In genomic region chr6:21214673-21215490, GRCm38 (mm10) we compare ENCODE assay signal across 8 mouse cellular contexts. TPM values are rescaled to one million over a fixed set of nuclear protein-coding genes. Genes with fewer than 3 reads are reported as not detected.
DNase-seq lines count a peak whose midpoint lies in the region; ATAC-seq lines count a peak whose summit lies in the region.

No protein-coding gene starts in this region.

- H3K9me3 ChIP-seq in embryonic facial prominence, embryonic 11.5 days (replicated peaks; ENCODE audit: control insufficient read depth, low read length): no peaks in the 10 kb centered on the region
- H3K9me3 ChIP-seq in heart, embryonic 12.5 days (replicated peaks): no peaks in the 10 kb centered on the region
- no peaks in the 10 kb centered on the region for H3K9me3 ChIP-seq in liver, embryonic 13.5 days (replicated peaks)

- no peaks in the 10 kb centered on the region; the same call in 1 of the 2 replicates for H3K27me3 ChIP-seq in embryonic facial prominence, embryonic 11.5 days (ENCODE audit: control insufficient read depth, insufficient read depth, low read length)
- peaks cover 14% of the 10 kb centered on the region for H3K27me3 ChIP-seq in heart, embryonic 12.5 days (replicated peaks)
- H3K27me3 ChIP-seq in liver, embryonic 13.5 days: peaks cover 34% of the 10 kb centered on the region

- under 1% methylated on average over 56 of the region's 83 CpGs for WGBS in embryonic facial prominence, embryonic 11.5 days
- under 1% methylated on average over 72 of the region's 83 CpGs for WGBS in heart, embryonic 12.5 days
- WGBS in liver, embryonic 13.5 days (ENCODE audit: insufficient replicate concordance): 1% methylated on average over 82 of the region's 83 CpGs

- ATAC-seq in embryonic facial prominence, embryonic 11.5 days (replicated peaks; ENCODE audit: insufficient number of reproducible peaks, low FRiP score, low TSS enrichment, low read depth): peak; percentile 68
- ATAC-seq in heart, embryonic 12.5 days (ENCODE audit: insufficient number of reproducible peaks, low FRiP score): peak; percentile 66
- ATAC-seq in liver, embryonic 13.5 days (ENCODE audit: low read depth): no peak

- H3K4me3 ChIP-seq in embryonic facial prominence, embryonic 11.5 days (ENCODE audit: low read depth, low read length): peak overlapping the region; percentile 69
- H3K4me3 ChIP-seq in heart, embryonic 12.5 days: peak overlapping the region; percentile 74
- peak overlapping the region; percentile 51 for H3K4me3 ChIP-seq in liver, embryonic 13.5 days (replicated peaks)

- no peaks in the 10 kb centered on the region for H3K4me1 ChIP-seq in embryonic facial prominence, embryonic 11.5 days (ENCODE audit: control insufficient read depth, insufficient read depth, low read length)
- H3K4me1 ChIP-seq in heart, embryonic 12.5 days (replicated peaks): no peaks in the 10 kb centered on the region
- H3K4me1 ChIP-seq in liver, embryonic 13.5 days (replicated peaks): no peaks in the 10 kb centered on the region; the same call in 1 of the 2 replicates

- DNase-seq in thymus, postnatal 4 days: peak; percentile 13
- DNase-seq in thymus, postnatal 10 days (ENCODE audit: low spot score in 2 of 2): no peak
- peak; percentile 59 for DNase-seq in embryonic facial prominence, embryonic 11.5 days (ENCODE audit: low spot score)
- DNase-seq in kidney, postnatal 25 days: peak; percentile 5 to 46
- no peak for DNase-seq in liver, embryonic 13.5 days
- DNase-seq in right cerebral cortex, adult 18-20 months: peak; percentile 82
- no peak for DNase-seq in T-cell, adult 2 months (ENCODE audit: low spot score)

- H3K9ac ChIP-seq in embryonic facial prominence, embryonic 11.5 days (replicated peaks; ENCODE audit: low read length): peak overlapping the region; percentile 65
- H3K9ac ChIP-seq in heart, embryonic 12.5 days: peak overlapping the region; percentile 72
- no peak overlapping the region for H3K9ac ChIP-seq in liver, embryonic 13.5 days

- H3K27ac ChIP-seq in embryonic facial prominence, embryonic 11.5 days (replicated peaks; ENCODE audit: low read depth, low read length): no peak overlapping the region
- H3K27ac ChIP-seq in heart, embryonic 12.5 days (ENCODE audit: poor library complexity, severe bottlenecking): no peak overlapping the region
- H3K27ac ChIP-seq in liver, embryonic 13.5 days: no peak overlapping the region

- peak overlapping the region; percentile 98 for H3K4me2 ChIP-seq in embryonic facial prominence, embryonic 11.5 days (ENCODE audit: low read depth, low read length)
- peak overlapping the region; percentile 97 for H3K4me2 ChIP-seq in heart, embryonic 12.5 days
- H3K4me2 ChIP-seq in liver, embryonic 13.5 days: peak overlapping the region; percentile 68

- H3K36me3 ChIP-seq in embryonic facial prominence, embryonic 11.5 days (replicated peaks; ENCODE audit: control insufficient read depth, insufficient read depth, low read depth, low read length): no peaks in the 10 kb centered on the region
- H3K36me3 ChIP-seq in heart, embryonic 12.5 days: no peaks in the 10 kb centered on the region
- no peaks in the 10 kb centered on the region for H3K36me3 ChIP-seq in liver, embryonic 13.5 days

RNA-seq across cellular contexts. Expression of gene Kcnd2, which starts 0.4 kb away (rescaled TPM):
- 0.70 and 0.83 TPM in 2 replicates for polyA plus RNA-seq in embryonic facial prominence, embryonic 11.5 days (2014; fragmentation: Nextera tagmentation; extraction: Ambion mirVana)
- polyA plus RNA-seq in heart, embryonic 12.5 days (2016; fragmentation: Nextera tagmentation; extraction: Ambion mirVana): 2.2 TPM in 2 replicates
- polyA plus RNA-seq in liver, embryonic 13.5 days (2015; fragmentation: Nextera tagmentation; extraction: Ambion mirVana): 0.02 and 0.03 TPM in 2 replicates

Comparison
In these comparisons a context has a peak if more than half of its experiments do, and no peak if none do; other contexts are left out.
1. DNase-seq: peak in thymus, postnatal 4 days (single experiment), embryonic facial prominence, embryonic 11.5 days (single experiment), kidney, postnatal 25 days (2 of 2) and right cerebral cortex, adult 18-20 months (single experiment); none in thymus, postnatal 10 days (0 of 2), liver, embryonic 13.5 days (single experiment) and T-cell, adult 2 months (single experiment).
2. Peak in every context shown above with its lines, with median percentiles within 50 percentile points of each other: H3K4me2 ChIP-seq and H3K4me3 ChIP-seq.